ENCODE assay signal across 8 mouse cellular contexts in genomic region chr17:47597838-47598579, GRCm38 (mm10). TPM values are rescaled to one million over a fixed set of nuclear protein-coding genes. Genes with fewer than 3 reads are reported as not detected.
A peak's percentile ranks its signal among the peaks of the same experiment; 100 is the strongest.
DNase-seq lines count a peak whose midpoint lies in the region; ATAC-seq and TF ChIP-seq lines count a peak whose summit lies in the region.

No protein-coding gene starts in this region.

- H3K36me3 ChIP-seq in erythroblast, embryonic 14.5 days (ENCODE audit: control insufficient read depth) = peaks cover 92% of the 10 kb centered on the region
- peaks cover 24% of the 10 kb centered on the region for H3K36me3 ChIP-seq in intestine, embryonic 16.5 days (ENCODE audit: control insufficient read depth, insufficient read depth, low read length)
- H3K36me3 ChIP-seq in splenic B cell, adult 2 months (ENCODE audit: control insufficient read depth, insufficient read depth, low read length, poor library complexity, severe bottlenecking) = no peaks in the 10 kb centered on the region; the same call in 1 of the 2 replicates

- WGBS in bone marrow, adult 2 months = 34% methylated on average over 10 of the region's 10 CpGs
- WGBS in intestine, embryonic 16.5 days = 20% methylated on average over 10 of the region's 10 CpGs

- DNase-seq in urinary bladder, postnatal 25 days (ENCODE audit: low spot score) = peak; percentile 20
- no peak for DNase-seq in urinary bladder, adult 2 months (ENCODE audit: low spot score)
- DNase-seq in splenic B cell, adult 2 months (ENCODE audit: low read depth, low spot score) = peak; percentile 71
- DNase-seq in urinary bladder, postnatal 36 days (ENCODE audit: low spot score in 2 of 2) = no peak

- H3K4me2 ChIP-seq in intestine, embryonic 16.5 days (ENCODE audit: low read depth, low read length) = peak overlapping the region; percentile 71

- H3K4me3 ChIP-seq in bone marrow, adult 2 months (replicated peaks; ENCODE audit: control insufficient read depth, low read depth, low read length) = peak overlapping the region; percentile 99
- H3K4me3 ChIP-seq in erythroblast, embryonic 14.5 days (replicated peaks) = peak overlapping the region; percentile 100
- peak overlapping the region; percentile 95; the same call in 1 of the 2 replicates for H3K4me3 ChIP-seq in intestine, embryonic 16.5 days (ENCODE audit: low read length)

- H3K9me3 ChIP-seq in erythroblast, embryonic 14.5 days (ENCODE audit: control insufficient read depth, low read length) = no peaks in the 10 kb centered on the region
- H3K9me3 ChIP-seq in intestine, embryonic 16.5 days (ENCODE audit: control insufficient read depth, low read length) = no peaks in the 10 kb centered on the region

- H3K4me1 ChIP-seq in bone marrow, adult 2 months (ENCODE audit: control insufficient read depth, insufficient read depth, low read length) = peaks cover 10% of the 10 kb centered on the region; the same call in 1 of the 2 replicates
- H3K4me1 ChIP-seq in erythroblast, embryonic 14.5 days (ENCODE audit: control insufficient read depth) = peaks cover 74% of the 10 kb centered on the region
- peaks cover 29% of the 10 kb centered on the region for H3K4me1 ChIP-seq in intestine, embryonic 16.5 days (ENCODE audit: control insufficient read depth, insufficient read depth, low read length)

- TF ChIP-seq POLR2A in bone marrow, adult 2 months (IDR thresholded peaks at IDR 0.05; ENCODE audit: borderline replicate concordance, control insufficient read depth, low read depth, low read length) = no peak

- H3K9ac ChIP-seq in intestine, embryonic 16.5 days (ENCODE audit: low read depth, low read length) = peak overlapping the region; percentile 81

- H3K27ac ChIP-seq in bone marrow, adult 2 months (ENCODE audit: control insufficient read depth, insufficient read depth, low read depth, low read length, poor library complexity) = peak overlapping the region; percentile 90
- peak overlapping the region; percentile 99 for H3K27ac ChIP-seq in intestine, embryonic 16.5 days (ENCODE audit: low read length)

- H3K27me3 ChIP-seq in erythroblast, embryonic 14.5 days (ENCODE audit: control insufficient read depth) = no peaks in the 10 kb centered on the region
- H3K27me3 ChIP-seq in intestine, embryonic 16.5 days (replicated peaks; ENCODE audit: control insufficient read depth, insufficient read depth, low read length) = no peaks in the 10 kb centered on the region
- H3K27me3 ChIP-seq in splenic B cell, adult 2 months (ENCODE audit: control insufficient read depth, insufficient read depth, low read length, poor library complexity, severe bottlenecking) = no peaks in the 10 kb centered on the region

- peak; percentile 69 for TF ChIP-seq CTCF in bone marrow, adult 2 months (IDR thresholded peaks at IDR 0.05; ENCODE audit: control insufficient read depth, insufficient read depth, low read length)

- ATAC-seq in intestine, embryonic 16.5 days = no peak
- ATAC-seq in megakaryocyte, adult 5-6 weeks (ENCODE audit: poor library complexity, severe bottlenecking) = peak; percentile 5; the same call in 1 of the 2 replicates

RNA-seq across cellular contexts. Expression of gene Bysl, which starts 13.3 kb away (rescaled TPM):
- 15.3 and 15.5 TPM in 2 replicates for polyA plus RNA-seq in urinary bladder, adult 2 months (2012; rRNA removed)
- 5.8 and 9.5 TPM in 2 replicates for polyA plus RNA-seq in bone marrow, adult 2 months (2011; ENCODE audit: insufficient read depth, insufficient read length, low replicate concordance, missing spikeins)
- 2.8 and 3.4 TPM in 2 replicates for polyA plus RNA-seq in erythroblast, embryonic 14.5 days (2012)
- polyA plus RNA-seq in intestine, embryonic 16.5 days (2015; fragmentation: Nextera tagmentation; extraction: Ambion mirVana) = 17.7 and 22.0 TPM in 2 replicates
- total RNA-seq in megakaryocyte, adult 5-6 weeks (2015) = 4.8 and 5.6 TPM in 2 replicates
- total RNA-seq in megakaryocyte, adult 5-6 weeks (2017) = 6.4 and 7.3 TPM in 2 replicates

RNA-seq across cellular contexts. Expression of gene Med20, which starts 13.4 kb away (rescaled TPM):
- 33.7 and 48.5 TPM in 2 replicates for polyA plus RNA-seq in urinary bladder, adult 2 months (2012; rRNA removed)
- polyA plus RNA-seq in bone marrow, adult 2 months (2011; ENCODE audit: insufficient read depth, insufficient read length, low replicate concordance, missing spikeins) = 18.0 and 21.2 TPM in 2 replicates
- 0.43 and 0.45 TPM in 2 replicates for polyA plus RNA-seq in erythroblast, embryonic 14.5 days (2012)
- polyA plus RNA-seq in intestine, embryonic 16.5 days (2015; fragmentation: Nextera tagmentation; extraction: Ambion mirVana) = 40.4 and 41.4 TPM in 2 replicates
- 17.2 and 18.2 TPM in 2 replicates for total RNA-seq in megakaryocyte, adult 5-6 weeks (2015)
- total RNA-seq in megakaryocyte, adult 5-6 weeks (2017) = 32.2 and 33.8 TPM in 2 replicates

RNA-seq across cellular contexts. Expression of gene Gm20517, which starts 13.4 kb away (rescaled TPM):
- 0.76 and 0.96 TPM in 2 replicates for polyA plus RNA-seq in urinary bladder, adult 2 months (2012; rRNA removed)
- polyA plus RNA-seq in bone marrow, adult 2 months (2011; ENCODE audit: insufficient read depth, insufficient read length, low replicate concordance, missing spikeins) = 3.0 and 5.1 TPM in 2 replicates
- 0.29 and 0.65 TPM in 2 replicates for polyA plus RNA-seq in erythroblast, embryonic 14.5 days (2012)
- polyA plus RNA-seq in intestine, embryonic 16.5 days (2015; fragmentation: Nextera tagmentation; extraction: Ambion mirVana) = 0.73 and 0.78 TPM in 2 replicates
- 0.49 and 2.4 TPM in 2 replicates for total RNA-seq in megakaryocyte, adult 5-6 weeks (2015)
- total RNA-seq in megakaryocyte, adult 5-6 weeks (2017) = 1.7 and 2.3 TPM in 2 replicates

RNA-seq across cellular contexts. Expression of gene Usp49, which starts 32.5 kb away (rescaled TPM):
- 6.5 and 7.6 TPM in 2 replicates for polyA plus RNA-seq in urinary bladder, adult 2 months (2012; rRNA removed)
- polyA plus RNA-seq in bone marrow, adult 2 months (2011; ENCODE audit: insufficient read depth, insufficient read length, low replicate concordance, missing spikeins) = 9.3 and 10.3 TPM in 2 replicates
- polyA plus RNA-seq in erythroblast, embryonic 14.5 days (2012) = 2.2 and 2.4 TPM in 2 replicates
- polyA plus RNA-seq in intestine, embryonic 16.5 days (2015; fragmentation: Nextera tagmentation; extraction: Ambion mirVana) = 3.8 and 4.2 TPM in 2 replicates
- total RNA-seq in megakaryocyte, adult 5-6 weeks (2015) = 3.9 and 5.1 TPM in 2 replicates
- 4.2 and 5.3 TPM in 2 replicates for total RNA-seq in megakaryocyte, adult 5-6 weeks (2017)

Comparison
In these comparisons a context has a peak if more than half of its experiments do, and no peak if none do; other contexts are left out.
1. DNase-seq: peak in urinary bladder, postnatal 25 days (single experiment) and splenic B cell, adult 2 months (single experiment); none in urinary bladder, adult 2 months (single experiment) and urinary bladder, postnatal 36 days (0 of 2).
2. RNA of gene Med20, which starts 13.4 kb away (polyA plus RNA-seq): 33.7 to 48.5 TPM in urinary bladder, adult 2 months, 40.4 to 41.4 TPM in intestine, embryonic 16.5 days and 18.0 to 21.2 TPM in bone marrow, adult 2 months; 0.43 to 0.45 TPM in erythroblast, embryonic 14.5 days; every median in the first group is over 10 times any median in the second.
3. Peak in every context shown above with its lines, with median percentiles within 50 percentile points of each other: H3K4me3 ChIP-seq.